Mouse (Mus musculus) frontal cortex, adult 2 months (tissue): ENCODE measurements around the gene Hsd11b1. TPM values are rescaled to one million over a fixed set of nuclear protein-coding genes. Genes with fewer than 3 reads are reported as not detected.
A peak's percentile ranks its signal among the peaks of the same experiment; 100 is the strongest.

Experiments
- DNase-seq, 2 experiments: peaks; one replicate each; pipeline ENCODE4 v3.0.0; 2022; ENCODE audit warnings: low spot score in 1 of 2; ENCODE audit errors: extremely low spot score in 1 of 2
- polyA plus RNA-seq: library from polyadenylated mRNA; depleted of rRNA; stranded (reverse); fragments of >200 nt; gene quantifications from 2 replicates; pipeline ENCODE4 v1.2.3, GENCODE M21; 2012

Gene Hsd11b1
- polyA plus RNA-seq, 1 experiment, result 21.0 TPM

GRCm38 (mm10) chr1:193250026-193250425, 13.8 kb downstream of the Hsd11b1 start:
- peak; percentile 33 to 55 for DNase-seq

GRCm38 (mm10) chr1:193244235-193244634, 19.6 kb downstream of the Hsd11b1 start:
- no peak for DNase-seq

GRCm38 (mm10) chr1:193243571-193244193, 20.2 kb downstream of the Hsd11b1 start:
- peak in 1 of 2 experiments; percentile 47 for DNase-seq

- DNase-seq, result no peak
Observed at GRCm38 (mm10) chr1:193242863-193243262, 21.0 kb downstream of the Hsd11b1 start.

- peak; percentile 90 to 92 for DNase-seq
Observed at GRCm38 (mm10) chr1:193242238-193242637, 21.6 kb downstream of the Hsd11b1 start.

- no peak for DNase-seq
Observed at GRCm38 (mm10) chr1:193241436-193241835, 22.4 kb downstream of the Hsd11b1 start.

GRCm38 (mm10) chr1:193238426-193238825, 25.4 kb downstream of the Hsd11b1 start:
- DNase-seq, result no peak

- no peak for DNase-seq
Observed at GRCm38 (mm10) chr1:193234930-193235329, 28.9 kb downstream of the Hsd11b1 start.

- DNase-seq, result no peak
Observed at GRCm38 (mm10) chr1:193234130-193234645, 29.7 kb downstream of the Hsd11b1 start.

GRCm38 (mm10) chr1:193232732-193233131, 31.1 kb downstream of the Hsd11b1 start:
- DNase-seq, result no peak

GRCm38 (mm10) chr1:193230935-193231334, 32.9 kb downstream of the Hsd11b1 start:
- DNase-seq, result no peak

- DNase-seq, result no peak
Observed at GRCm38 (mm10) chr1:193230531-193230930, 33.3 kb downstream of the Hsd11b1 start.

- DNase-seq, result no peak
Observed at GRCm38 (mm10) chr1:193229570-193229969, 34.3 kb downstream of the Hsd11b1 start.

GRCm38 (mm10) chr1:193227537-193227936, 36.3 kb downstream of the Hsd11b1 start:
- DNase-seq, result no peak

- DNase-seq, result peak in 1 of 2 experiments; percentile 27
Observed at GRCm38 (mm10) chr1:193226724-193227522, 37.0 kb downstream of the Hsd11b1 start.

GRCm38 (mm10) chr1:193226114-193226513, 37.8 kb downstream of the Hsd11b1 start:
- no peak for DNase-seq

GRCm38 (mm10) chr1:193225531-193225930, 38.3 kb downstream of the Hsd11b1 start:
- DNase-seq, result no peak

GRCm38 (mm10) chr1:193220408-193220807, 43.5 kb downstream of the Hsd11b1 start:
- no peak for DNase-seq

GRCm38 (mm10) chr1:193216000-193216399, 47.9 kb downstream of the Hsd11b1 start:
- DNase-seq, result no peak

- no peak for DNase-seq
Observed at GRCm38 (mm10) chr1:193214053-193214452, 49.8 kb downstream of the Hsd11b1 start.

GRCm38 (mm10) chr1:193211371-193211770, 52.5 kb downstream of the Hsd11b1 start:
- DNase-seq, result no peak

GRCm38 (mm10) chr1:193208178-193208577, 55.7 kb downstream of the Hsd11b1 start:
- peak; percentile 13 to 78 for DNase-seq
